Mouse (Mus musculus) embryonic facial prominence, embryonic 14.5 days (tissue): ENCODE data around the gene Gm8206. TPM values are rescaled to one million over a fixed set of nuclear protein-coding genes. Genes with fewer than 3 reads are reported as not detected.
"Not testable (repeated sequence)": the region's sequence is repeated elsewhere in the genome, so short reads cannot be mapped to it uniquely, and the experiment has no call there.

Experiments used
- ATAC-seq: fragments of 200-750 bp; cut with Nextera tagmentation; 2 replicates; pipeline ENCODE4 v1.8.0; 2017; ENCODE audit warnings: low read depth, moderate number of reproducible peaks, moderate TSS enrichment
- DNase-seq: peaks from one replicate; pipeline ENCODE4 v3.0.0-alpha.2; 2015; ENCODE audit warnings: low spot score
- H3K27ac ChIP-seq: fragments of 300-500 bp; sonication (generic); replicated peaks from 2 replicates; pipeline ENCODE4 v1.5.1; 2014; ENCODE audit warnings: low read depth, mild to moderate bottlenecking, low read length, moderate library complexity
- H3K27me3 ChIP-seq: fragments of 300-500 bp; sonication (generic); replicated peaks from 2 replicates; pipeline ENCODE4 v1.6.1; 2014; ENCODE audit warnings: low read length; ENCODE audit not compliant: control insufficient read depth, insufficient read depth
- H3K36me3 ChIP-seq: fragments of 300-500 bp; sonication (generic); 2 replicates; pipeline ENCODE4 v1.6.1; 2014; ENCODE audit warnings: low read length, mixed read lengths; ENCODE audit not compliant: control insufficient read depth, insufficient read depth
- H3K4me1 ChIP-seq: fragments of 300-500 bp; sonication (generic); 2 replicates; pipeline ENCODE4 v1.6.1; 2014; ENCODE audit warnings: antibody characterized with exemption, low read length; ENCODE audit not compliant: control insufficient read depth, insufficient read depth
- H3K4me2 ChIP-seq: fragments of 300-500 bp; sonication (generic); 2 replicates; pipeline ENCODE4 v1.6.1; 2014; ENCODE audit warnings: low read depth, mild to moderate bottlenecking, low read length, moderate library complexity, mixed read lengths
- H3K4me3 ChIP-seq: fragments of 300-500 bp; sonication (generic); 2 replicates; pipeline ENCODE4 v1.5.1; 2014; ENCODE audit warnings: low read depth, mild to moderate bottlenecking, low read length
- H3K9ac ChIP-seq: fragments of 300-500 bp; sonication (generic); 2 replicates; pipeline ENCODE4 v1.6.1; 2014; ENCODE audit warnings: low read depth, mild to moderate bottlenecking, low read length, moderate library complexity, mixed read lengths
- H3K9me3 ChIP-seq: fragments of 300-500 bp; sonication (generic); 2 replicates; pipeline ENCODE4 v1.6.1; 2016; ENCODE audit warnings: low read length; ENCODE audit not compliant: control insufficient read depth
- WGBS: fragments of 180-500 bp; shearing (Covaris S2); extraction: QIAGEN DNeasy Blood & Tissue Kit; methylation state at CpG from one replicate; pipeline ENCODE4 v1.1.7; 2014; 5-methylcytosine and 5-hydroxymethylcytosine counted together
- polyA plus RNA-seq: library from polyadenylated mRNA; unstranded; fragments of >200 nt; fragmentation: Nextera tagmentation; extraction: Ambion mirVana; gene quantifications from 2 replicates; pipeline ENCODE4 v1.2.1, GENCODE M21; 2014

The Gm8206 gene
- polyA plus RNA-seq: 0.70 and 2.1 TPM in 2 replicates

- not testable (repeated sequence) for H3K4me3 ChIP-seq, H3K4me2 ChIP-seq, ATAC-seq, H3K9me3 ChIP-seq, H3K27me3 ChIP-seq, H3K36me3 ChIP-seq, DNase-seq, H3K4me1 ChIP-seq, H3K9ac ChIP-seq, H3K27ac ChIP-seq
- 94% methylated on average over 2 of the region's 3 CpGs for WGBS
Measured at GRCm38 (mm10) chr14:6093842-6094241, at the start of gene Gm8206. Gm8206 (minus strand) TSS chr14:6093942.

DNA sequence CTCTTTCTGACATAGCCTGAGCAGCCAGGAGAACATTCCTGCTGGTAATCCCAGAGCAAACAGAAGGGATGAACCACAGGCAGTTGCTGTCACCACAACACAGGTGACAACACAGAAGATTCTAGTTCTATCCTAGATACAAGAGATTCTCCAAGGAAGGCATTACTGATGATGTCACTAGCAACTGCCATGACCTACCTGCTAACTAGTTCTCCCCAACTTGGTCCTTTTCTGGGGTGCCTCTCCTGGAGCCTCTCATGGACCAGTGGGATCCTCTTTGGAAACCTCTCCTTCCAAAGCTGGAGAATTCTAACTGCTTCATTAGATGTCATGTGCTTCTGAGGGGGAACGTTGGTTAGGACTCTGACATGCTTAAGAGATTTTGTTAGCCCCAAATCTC, 32.0 kb upstream of the Gm8206 start, which contains the start of gene Gm3476:
TSS of gene Gm3476 (minus strand) at position 101 of the 400 bp plus-strand sequence.
- H3K4me2 ChIP-seq, H3K27me3 ChIP-seq, H3K4me1 ChIP-seq, H3K27ac ChIP-seq, H3K9me3 ChIP-seq, H3K4me3 ChIP-seq, H3K9ac ChIP-seq, DNase-seq, ATAC-seq, H3K36me3 ChIP-seq: not testable (repeated sequence)
- no CpG with 5 or more reads among the region's 1 CpGs for WGBS

GRCm38 (mm10) chr14:6108272-6108925, 14.7 kb upstream of the Gm8206 start, which contains the start of gene Gm3468:
Gm3468 (minus strand) TSS chr14:6108665.
- Histone ChIP-seq H3K4me2 (peak within 1 kb of the TSS; percentile 47), H3K4me3 (peak within 1 kb of the TSS; percentile 34), H3K9ac (peak within 1 kb of the TSS; percentile 30)
- H3K9me3 ChIP-seq, H3K36me3 ChIP-seq, H3K27me3 ChIP-seq, H3K4me1 ChIP-seq, H3K27ac ChIP-seq: not testable (repeated sequence)
- DNase-seq (peak; percentile 55), ATAC-seq (peak; percentile 89)
- 0% methylated on average over 14 of the region's 51 CpGs for WGBS

DNA sequence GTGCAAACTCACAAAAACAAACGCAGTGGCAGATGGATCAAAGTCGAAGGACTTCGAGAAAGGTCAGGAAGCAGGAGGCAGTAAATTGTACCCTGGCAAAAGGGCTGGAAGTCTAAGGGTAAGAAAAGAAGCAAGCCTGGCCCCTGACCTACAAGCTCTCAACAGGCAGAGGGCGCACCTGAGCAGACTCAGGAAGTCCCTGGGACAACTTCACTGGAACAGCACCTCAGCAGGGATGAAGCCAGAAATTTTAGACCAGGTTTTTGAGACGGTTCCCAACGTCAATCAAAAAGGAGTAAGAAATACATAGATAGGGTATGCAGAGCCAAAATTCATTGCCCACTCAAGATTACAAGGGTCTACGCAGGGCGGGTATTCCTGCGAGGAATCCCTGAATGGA, 13.8 kb upstream of the Gm8206 start:
- not testable (repeated sequence) for H3K27me3 ChIP-seq, H3K4me1 ChIP-seq, H3K27ac ChIP-seq, H3K9ac ChIP-seq, ATAC-seq, DNase-seq, H3K36me3 ChIP-seq, H3K9me3 ChIP-seq
- 6% methylated on average over 8 of the region's 9 CpGs for WGBS
- Histone ChIP-seq H3K4me2 (peak overlapping the region; percentile 47), H3K4me3 (peak overlapping the region; percentile 34)

DNA sequence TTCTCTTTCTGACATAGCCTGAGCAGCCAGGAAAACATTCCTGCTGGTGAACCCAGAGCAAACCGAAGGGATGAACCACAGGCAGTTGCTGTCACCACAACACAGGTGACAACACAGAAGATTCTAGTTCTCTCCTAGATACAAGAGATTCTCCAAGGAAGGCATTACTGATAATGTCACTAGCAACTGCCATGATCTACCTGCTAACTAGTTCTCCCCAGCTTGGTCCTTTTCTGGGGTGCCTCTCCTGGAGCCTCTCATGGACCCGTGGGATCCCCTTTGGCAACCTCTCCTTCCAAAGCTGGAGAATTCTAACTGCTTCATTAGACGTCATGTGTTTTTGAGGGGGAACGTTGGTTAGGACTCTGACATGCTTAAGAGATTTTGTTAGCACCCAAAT, 35.6 kb downstream of the Gm8206 start, which contains the start of gene Gm6337:
TSS of gene Gm6337 (minus strand) at position 101 of the 400 bp plus-strand sequence.
- not testable (repeated sequence) for ATAC-seq, H3K36me3 ChIP-seq, H3K27ac ChIP-seq, H3K9me3 ChIP-seq, H3K4me2 ChIP-seq, DNase-seq, H3K4me1 ChIP-seq, H3K4me3 ChIP-seq, H3K27me3 ChIP-seq, H3K9ac ChIP-seq
- WGBS: 88% methylated on average over 2 of the region's 4 CpGs

DNA sequence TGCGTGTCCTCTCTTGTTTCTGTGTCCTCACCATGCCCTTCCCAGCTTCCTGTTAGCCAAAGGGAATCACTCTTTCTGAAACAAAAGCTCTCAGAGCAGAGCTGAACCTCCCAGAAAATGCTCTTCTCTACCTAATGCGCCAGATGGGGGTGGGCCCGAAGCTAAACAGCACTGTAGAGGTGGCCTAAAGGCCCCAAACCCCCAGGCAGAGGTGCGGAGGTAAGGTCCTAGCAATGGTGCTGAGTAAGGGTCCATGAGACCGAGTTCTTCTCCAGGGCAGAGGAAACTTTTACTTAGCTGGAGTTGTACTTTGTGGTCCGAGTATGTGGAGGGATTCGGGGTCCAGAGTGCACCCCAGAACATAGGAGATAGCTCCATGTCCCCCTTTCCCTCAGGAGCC, 106.6 kb downstream of the Gm8206 start:
- H3K27me3 ChIP-seq, H3K4me2 ChIP-seq, H3K9me3 ChIP-seq, DNase-seq, ATAC-seq, H3K4me1 ChIP-seq, H3K4me3 ChIP-seq, H3K27ac ChIP-seq, H3K36me3 ChIP-seq, H3K9ac ChIP-seq: not testable (repeated sequence)
- 91% methylated on average over 5 of the region's 7 CpGs for WGBS

GRCm38 (mm10) chr14:5979037-5979436, 114.7 kb downstream of the Gm8206 start, which contains the start of gene Gm3453:
Gm3453 (minus strand) TSS chr14:5979137.
- not testable (repeated sequence) for H3K36me3 ChIP-seq, DNase-seq, H3K27me3 ChIP-seq, H3K27ac ChIP-seq, ATAC-seq, H3K4me2 ChIP-seq, H3K9me3 ChIP-seq, H3K4me1 ChIP-seq, H3K4me3 ChIP-seq, H3K9ac ChIP-seq
- 63% methylated on average over 1 of the region's 2 CpGs for WGBS
